Mouse (Mus musculus) embryonic facial prominence, embryonic 11.5 days (tissue): ENCODE results near the gene Os9. TPM values are rescaled to one million over a fixed set of nuclear protein-coding genes. Genes with fewer than 3 reads are reported as not detected.
"Not testable (repeated sequence)": the region's sequence is repeated elsewhere in the genome, so short reads cannot be mapped to it uniquely, and the experiment has no call there.

Experiments
- ATAC-seq: fragments of 200-750 bp; cut with Nextera tagmentation; replicated peaks from 2 replicates; pipeline ENCODE4 v1.8.0; 2017; ENCODE audit warnings: low read depth; ENCODE audit not compliant: insufficient number of reproducible peaks, low FRiP score, low TSS enrichment
- DNase-seq: peaks from one replicate; pipeline ENCODE4 v3.0.0-alpha.2; 2015; ENCODE audit warnings: low spot score
- H3K27ac ChIP-seq: fragments of 300-500 bp; sonication (generic); replicated peaks from 2 replicates; pipeline ENCODE4 v1.5.1; 2014; ENCODE audit warnings: mild to moderate bottlenecking, low read depth, low read length, control low read depth
- H3K27me3 ChIP-seq: fragments of 300-500 bp; sonication (generic); 2 replicates; pipeline ENCODE4 v1.6.1; 2014; ENCODE audit warnings: mild to moderate bottlenecking, low read length, moderate library complexity, mixed read lengths; ENCODE audit not compliant: control insufficient read depth, insufficient read depth
- H3K36me3 ChIP-seq: fragments of 300-500 bp; sonication (generic); replicated peaks from 2 replicates; pipeline ENCODE4 v1.6.1; 2014; ENCODE audit warnings: low read depth, mild to moderate bottlenecking, low read length, moderate library complexity, mixed read lengths; ENCODE audit not compliant: control insufficient read depth, insufficient read depth
- H3K4me1 ChIP-seq: fragments of 300-500 bp; sonication (generic); 2 replicates; pipeline ENCODE4 v1.6.1; 2014; ENCODE audit warnings: low read length, mixed read lengths; ENCODE audit not compliant: control insufficient read depth, insufficient read depth
- H3K4me2 ChIP-seq: fragments of 300-500 bp; sonication (generic); 2 replicates; pipeline ENCODE4 v1.6.1; 2014; ENCODE audit warnings: low read depth, mild to moderate bottlenecking, control low read depth, low read length, moderate library complexity
- H3K4me3 ChIP-seq: fragments of 300-500 bp; sonication (generic); 2 replicates; pipeline ENCODE4 v1.5.1; 2014; ENCODE audit warnings: low read depth, low read length, control low read depth
- H3K9ac ChIP-seq: fragments of 300-500 bp; sonication (generic); replicated peaks from 2 replicates; pipeline ENCODE4 v1.6.1; 2014; ENCODE audit warnings: mild to moderate bottlenecking, control low read depth, low read length
- H3K9me3 ChIP-seq: fragments of 300-500 bp; sonication (generic); replicated peaks from 2 replicates; pipeline ENCODE4 v1.6.1; 2016; ENCODE audit warnings: mild to moderate bottlenecking, low read length, inconsistent platforms, mixed read lengths; ENCODE audit not compliant: control insufficient read depth
- WGBS: fragments of 180-500 bp; shearing (Covaris S2); extraction: QIAGEN DNeasy Blood & Tissue Kit; methylation state at CpG from one replicate; pipeline ENCODE4 v1.1.7; 2014; 5-methylcytosine and 5-hydroxymethylcytosine counted together
- polyA plus RNA-seq: library from polyadenylated mRNA; unstranded; fragments of >200 nt; fragmentation: Nextera tagmentation; extraction: Ambion mirVana; gene quantifications from 2 replicates; pipeline ENCODE4 v1.2.1, GENCODE M21; 2014

Os9 gene
- polyA plus RNA-seq, 1 experiment from 2014 or later = 29.5 TPM

GRCm38 (mm10) chr10:127143228-127143627 lies 22.3 kb upstream of the Os9 start:
- H3K9ac ChIP-seq = no peak overlapping the region
- H3K27me3 ChIP-seq = no peaks in the 10 kb centered on the region
- DNase-seq (no peak), ATAC-seq (no peak)
- no peaks in the 10 kb centered on the region for H3K36me3 ChIP-seq
- H3K4me3 ChIP-seq = no peak overlapping the region
- no peaks in the 10 kb centered on the region for H3K4me1 ChIP-seq
- WGBS = 82% methylated on average over 8 of the region's 8 CpGs
- H3K27ac ChIP-seq = no peak overlapping the region
- no peak overlapping the region for H3K4me2 ChIP-seq
- no peaks in the 10 kb centered on the region for H3K9me3 ChIP-seq

- Histone ChIP-seq H3K4me3 (no peak overlapping the region), H3K9ac (no peak overlapping the region), H3K27ac (no peak overlapping the region), H3K9me3 (no peaks in the 10 kb centered on the region), H3K4me1 (no peaks in the 10 kb centered on the region), H3K4me2 (no peak overlapping the region), H3K36me3 (no peaks in the 10 kb centered on the region), H3K27me3 (no peaks in the 10 kb centered on the region)
- ATAC-seq (no peak), DNase-seq (no peak)
- 66% methylated on average over 8 of the region's 8 CpGs for WGBS
These were observed 20.6 kb upstream of the Os9 start for GRCm38 (mm10) chr10:127141500-127141899.

GRCm38 (mm10) chr10:127140971-127141370 lies 20.0 kb upstream of the Os9 start:
- 83% methylated on average over 11 of the region's 11 CpGs for WGBS
- no peaks in the 10 kb centered on the region for H3K4me1 ChIP-seq
- no peak overlapping the region for H3K27ac ChIP-seq
- no peaks in the 10 kb centered on the region for H3K27me3 ChIP-seq
- no peak overlapping the region for H3K9ac ChIP-seq
- H3K4me3 ChIP-seq = no peak overlapping the region
- no peak for ATAC-seq
- H3K36me3 ChIP-seq = no peaks in the 10 kb centered on the region
- no peak for DNase-seq
- no peak overlapping the region for H3K4me2 ChIP-seq
- H3K9me3 ChIP-seq = no peaks in the 10 kb centered on the region

GRCm38 (mm10) chr10:127138328-127139141 lies 17.6 kb upstream of the Os9 start:
- no peaks in the 10 kb centered on the region for H3K27me3 ChIP-seq
- H3K27ac ChIP-seq = no peak overlapping the region
- DNase-seq (no peak), ATAC-seq (no peak)
- no peak overlapping the region for H3K4me3 ChIP-seq
- WGBS = 90% methylated on average over 18 of the region's 18 CpGs
- no peak overlapping the region for H3K4me2 ChIP-seq
- H3K9me3 ChIP-seq = no peaks in the 10 kb centered on the region
- H3K9ac ChIP-seq = no peak overlapping the region
- H3K4me1 ChIP-seq = no peaks in the 10 kb centered on the region
- H3K36me3 ChIP-seq = no peaks in the 10 kb centered on the region

- Histone ChIP-seq H3K9ac (no peak overlapping the region), H3K27me3 (no peaks in the 10 kb centered on the region), H3K36me3 (no peaks in the 10 kb centered on the region), H3K4me3 (no peak overlapping the region), H3K4me2 (no peak overlapping the region), H3K9me3 (no peaks in the 10 kb centered on the region), H3K27ac (no peak overlapping the region), H3K4me1 (no peaks in the 10 kb centered on the region)
- DNase-seq = no peak
- no peak for ATAC-seq
- 84% methylated on average over 3 of the region's 3 CpGs for WGBS
These were observed 17.0 kb upstream of the Os9 start for GRCm38 (mm10) chr10:127137896-127138295.

GRCm38 (mm10) chr10:127136510-127136909 lies 15.6 kb upstream of the Os9 start:
- WGBS = 88% methylated on average over 4 of the region's 4 CpGs

GRCm38 (mm10) chr10:127135118-127135836 lies 14.3 kb upstream of the Os9 start:
- Histone ChIP-seq H3K36me3 (no peaks in the 10 kb centered on the region), H3K9ac (no peak overlapping the region), H3K4me1 (no peaks in the 10 kb centered on the region), H3K27ac (no peak overlapping the region), H3K9me3 (no peaks in the 10 kb centered on the region), H3K4me2 (no peak overlapping the region), H3K4me3 (no peak overlapping the region), H3K27me3 (no peaks in the 10 kb centered on the region)
- ATAC-seq = no peak
- 57% methylated on average over 8 of the region's 8 CpGs for WGBS
- DNase-seq = no peak

More at GRCm38 (mm10) chr10:127136510-127136909, 15.6 kb upstream of the Os9 start:
- H3K4me1 ChIP-seq = no peaks in the 10 kb centered on the region
- no peaks in the 10 kb centered on the region for H3K36me3 ChIP-seq
- no peak overlapping the region for H3K4me2 ChIP-seq
- DNase-seq (no peak), ATAC-seq (no peak)
- H3K4me3 ChIP-seq = no peak overlapping the region
- H3K9me3 ChIP-seq = no peaks in the 10 kb centered on the region
- no peak overlapping the region for H3K9ac ChIP-seq
- no peak overlapping the region for H3K27ac ChIP-seq
- H3K27me3 ChIP-seq = no peaks in the 10 kb centered on the region

GRCm38 (mm10) chr10:127134394-127135035 lies 13.6 kb upstream of the Os9 start:
- H3K4me1 ChIP-seq, ATAC-seq, H3K27ac ChIP-seq, H3K4me3 ChIP-seq, H3K9ac ChIP-seq, H3K27me3 ChIP-seq, H3K4me2 ChIP-seq, H3K36me3 ChIP-seq, DNase-seq, H3K9me3 ChIP-seq: not testable (repeated sequence)
- 89% methylated on average over 3 of the region's 3 CpGs for WGBS
